12 mouse cellular contexts compared by ENCODE assay signal in the genomic region with DNA sequence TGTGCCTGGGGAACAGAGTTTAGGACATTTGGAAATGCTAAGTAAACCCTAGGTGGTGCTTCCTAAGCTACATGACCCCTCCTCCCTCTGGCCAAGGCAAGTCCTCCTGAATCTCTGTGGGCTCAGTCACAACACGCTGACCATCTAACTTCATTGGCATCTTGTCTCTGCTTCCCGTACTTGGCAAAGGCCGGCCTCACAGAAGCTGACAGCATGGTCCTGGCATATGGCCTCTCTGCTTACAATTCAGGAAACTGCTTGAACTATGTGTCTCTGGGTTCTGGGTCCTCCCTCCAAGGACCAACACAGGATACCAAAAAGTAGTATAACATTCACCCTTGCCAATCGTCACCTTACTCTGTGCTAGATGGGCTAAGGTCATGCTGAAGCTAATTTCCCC.
"Had no signal": no experiment of that assay in that cellular context is flagged by ENCODE, and none has a peak within 500 bp of the region (broad histone marks: within the 10 kb centered on the region; RNA-seq: fewer than 3 reads in every experiment).

No protein-coding gene starts in this region.

- H3K9me3 ChIP-seq: kidney, embryonic 15.5 days; limb, embryonic 13.5 days; midbrain, embryonic 15.5 days; neural tube, embryonic 13.5 days had no signal

- H3K27me3 ChIP-seq: kidney, embryonic 15.5 days; limb, embryonic 13.5 days; midbrain, embryonic 15.5 days; neural tube, embryonic 13.5 days had no signal

- H3K9ac ChIP-seq: kidney, embryonic 15.5 days; limb, embryonic 13.5 days; liver, embryonic 14.5 days; midbrain, embryonic 15.5 days; neural tube, embryonic 13.5 days had no signal

- H3K4me3 ChIP-seq: kidney, embryonic 15.5 days; limb, embryonic 13.5 days; megakaryocyte, embryonic 14.5 days; midbrain, embryonic 15.5 days; neural tube, embryonic 13.5 days had no signal

- H3K36me3 ChIP-seq: kidney, embryonic 15.5 days; limb, embryonic 13.5 days had no signal

- ATAC-seq: midbrain, embryonic 15.5 days had no signal

- DNase-seq: kidney, adult 18-20 months; kidney, postnatal 14 days; lung, adult 18-20 months; right cerebral cortex, postnatal 14 days had no signal

- H3K27ac ChIP-seq: kidney, embryonic 15.5 days; limb, embryonic 13.5 days; liver, embryonic 14.5 days; macrophage; midbrain, embryonic 15.5 days; neural tube, embryonic 13.5 days had no signal

- H3K4me2 ChIP-seq: kidney, embryonic 15.5 days; limb, embryonic 13.5 days; midbrain, embryonic 11.5 days; midbrain, embryonic 15.5 days; neural tube, embryonic 13.5 days had no signal
